Mouse (Mus musculus) kidney, adult 18-20 months (tissue): ENCODE measurements around the gene Trpm4.
"Not testable (repeated sequence)": the region's sequence is repeated elsewhere in the genome, so short reads cannot be mapped to it uniquely, and the experiment has no call there.

ENCODE experiments used
- DNase-seq: peaks from one replicate; pipeline ENCODE4 v3.0.0; 2021

Gene Trpm4

DNA sequence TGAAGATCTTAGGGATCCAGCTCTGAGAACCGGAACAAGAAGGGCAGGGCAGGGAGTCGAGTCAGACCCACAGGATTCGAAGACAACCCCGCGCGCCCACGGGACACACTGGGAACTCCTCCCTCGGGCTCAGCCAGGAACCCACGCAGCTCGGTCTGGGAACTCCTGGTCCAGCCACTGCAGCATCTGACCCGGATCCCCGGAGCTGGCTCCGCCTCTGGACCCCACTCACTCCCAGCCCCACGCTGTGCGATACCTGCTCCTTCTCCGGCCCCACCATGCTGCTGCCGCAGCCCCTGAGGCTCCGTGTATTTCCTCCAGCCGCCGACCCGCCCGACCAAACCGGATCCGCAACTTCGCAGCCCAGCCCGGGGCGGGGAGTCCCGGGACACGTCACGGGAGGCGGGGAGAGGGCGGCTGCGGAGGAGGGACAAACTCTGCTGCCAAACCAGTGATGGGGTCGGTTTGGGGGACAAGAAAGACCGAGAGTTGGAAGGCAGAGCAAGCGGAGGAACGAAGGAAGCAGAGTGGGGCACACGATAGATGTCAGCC, at the start of gene Trpm4:
Gene Trpm4 (minus strand): TSS at position 350 of the 552 bp plus-strand sequence.
- DNase-seq, result peak; percentile 89

DNA sequence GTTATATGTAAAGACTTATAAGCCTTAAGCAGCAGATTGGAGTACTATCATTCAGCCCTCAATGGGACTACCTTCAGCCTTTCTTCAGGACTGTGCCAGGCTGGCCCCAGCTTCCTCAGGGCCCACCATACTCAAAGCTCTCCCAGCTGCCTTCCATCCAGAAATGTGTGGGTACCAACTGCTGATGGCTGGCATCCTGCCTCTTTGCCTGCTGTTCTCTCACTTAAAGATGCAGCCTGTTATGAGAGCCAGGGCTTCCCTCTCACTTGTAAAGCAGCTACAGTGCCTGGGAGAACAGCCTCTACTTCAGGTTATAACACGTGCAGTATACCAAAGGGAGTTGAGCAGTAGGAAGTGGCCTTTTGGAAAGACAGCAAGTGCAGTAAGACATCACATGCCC, 42.5 kb upstream of the Trpm4 start:
- no peak for DNase-seq

DNA sequence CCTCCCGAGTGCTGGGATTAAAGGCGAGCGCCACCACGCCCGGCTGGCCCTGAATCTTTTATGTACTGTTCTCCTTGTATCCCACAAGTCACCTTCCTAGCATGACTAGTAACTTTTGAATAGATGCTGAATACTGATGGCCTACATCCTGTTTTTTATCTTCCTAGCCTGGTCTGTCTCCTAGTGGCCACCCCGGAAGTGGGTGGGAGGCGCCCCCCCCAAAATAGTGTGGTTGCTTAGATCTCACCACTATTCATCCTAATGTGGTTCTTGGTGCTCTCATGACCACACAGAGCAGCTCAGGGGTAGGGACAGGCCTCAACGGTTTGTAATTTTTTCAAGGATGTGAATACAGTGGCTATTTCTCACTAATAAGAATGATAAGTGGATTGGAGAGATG, 41.0 kb upstream of the Trpm4 start:
- no peak for DNase-seq

DNA sequence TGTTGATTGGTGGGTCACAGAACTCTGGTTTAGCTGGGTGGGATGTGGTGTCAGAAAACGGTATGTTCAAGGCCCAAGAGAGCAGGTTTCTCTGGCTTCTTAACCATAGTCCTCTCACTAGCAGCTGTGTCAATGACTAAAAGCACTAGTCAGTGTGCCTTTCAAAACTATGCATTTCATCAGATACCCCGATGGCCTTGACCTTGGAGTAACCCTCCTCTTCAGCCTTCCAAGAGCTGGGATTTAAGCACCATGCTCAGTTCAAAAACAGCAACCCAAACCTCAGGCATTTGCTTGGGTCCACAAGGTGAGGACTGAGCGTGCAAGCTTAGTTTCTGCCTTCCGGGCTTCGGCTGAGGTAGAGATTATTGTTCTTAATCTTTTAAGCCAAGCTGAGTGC, 38.8 kb upstream of the Trpm4 start:
- DNase-seq, result no peak

DNA sequence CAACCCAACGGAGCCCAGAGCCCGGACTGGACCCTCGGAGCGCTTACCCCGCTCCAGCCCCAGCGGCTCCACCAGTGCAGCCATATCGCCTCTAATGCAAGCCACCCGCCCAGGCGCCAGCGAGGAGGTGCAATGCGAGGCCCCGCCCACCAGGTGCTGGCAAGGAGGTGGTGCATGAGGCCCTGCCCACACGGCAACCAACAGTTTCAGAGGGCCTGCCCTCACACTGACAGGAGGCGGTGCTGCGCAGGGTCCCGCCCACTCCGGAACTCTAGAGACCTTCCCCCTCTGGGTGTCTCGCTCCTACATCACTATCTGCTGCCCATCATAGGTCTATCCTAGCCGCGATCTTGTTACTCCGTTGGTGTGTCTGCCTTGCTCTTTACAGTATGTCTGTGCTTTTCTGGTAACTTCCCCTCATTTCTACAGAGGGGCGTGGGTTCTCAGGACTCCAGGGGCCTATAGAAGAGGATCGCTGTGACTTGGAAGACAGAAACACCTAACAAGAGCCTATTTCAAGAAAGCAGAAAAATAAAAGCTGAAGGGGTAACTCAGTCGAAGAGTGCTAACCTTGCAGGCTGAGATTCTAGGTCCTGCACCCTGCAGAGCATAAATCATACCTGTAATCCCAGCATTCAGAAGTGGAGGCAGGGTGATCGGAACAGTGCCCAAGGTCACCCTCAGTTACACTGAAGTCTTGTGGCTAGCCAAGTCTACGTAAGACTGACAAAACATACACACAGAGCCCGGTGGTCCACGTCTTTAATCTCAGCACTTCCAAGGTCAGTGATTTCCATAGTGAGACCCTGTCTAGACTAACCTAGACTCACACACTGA, 37.1 kb upstream of the Trpm4 start, which contains the start of gene Lin7b:
Gene Lin7b (minus strand): TSS at position 109 of the 837 bp plus-strand sequence.
- DNase-seq, result peak; percentile 88

DNA sequence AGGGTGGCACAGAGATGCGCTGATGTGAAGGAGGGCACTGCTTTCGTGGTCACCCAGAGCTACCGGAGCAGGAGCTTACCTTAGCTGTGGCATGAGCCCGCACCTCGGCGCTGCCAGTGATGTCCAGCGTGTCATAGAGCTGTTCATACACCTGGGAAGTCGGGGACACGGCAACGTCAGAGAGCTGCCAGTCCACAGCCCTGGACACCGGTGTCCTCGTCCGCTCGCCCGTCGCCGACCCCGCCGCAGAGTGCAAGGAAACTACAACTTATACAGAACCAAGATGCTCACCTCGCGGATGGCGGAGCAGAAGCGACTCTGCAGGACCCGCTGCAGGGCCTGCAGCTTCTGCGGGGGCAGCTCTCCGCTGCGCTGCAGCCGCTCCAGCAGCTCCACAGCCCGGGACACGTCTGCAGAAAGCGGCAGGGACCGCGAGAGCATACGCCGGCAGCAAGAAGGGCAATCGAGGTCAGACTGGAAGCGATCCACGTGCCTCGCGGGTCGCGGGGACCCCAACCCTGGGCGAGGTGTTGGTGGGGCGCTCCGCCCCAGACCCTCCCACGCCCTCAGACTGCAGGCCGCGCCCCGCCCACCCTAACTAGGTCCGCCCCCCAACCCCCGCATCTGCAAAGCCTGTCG, 36.4 kb upstream of the Trpm4 start:
- DNase-seq, result no peak

DNA sequence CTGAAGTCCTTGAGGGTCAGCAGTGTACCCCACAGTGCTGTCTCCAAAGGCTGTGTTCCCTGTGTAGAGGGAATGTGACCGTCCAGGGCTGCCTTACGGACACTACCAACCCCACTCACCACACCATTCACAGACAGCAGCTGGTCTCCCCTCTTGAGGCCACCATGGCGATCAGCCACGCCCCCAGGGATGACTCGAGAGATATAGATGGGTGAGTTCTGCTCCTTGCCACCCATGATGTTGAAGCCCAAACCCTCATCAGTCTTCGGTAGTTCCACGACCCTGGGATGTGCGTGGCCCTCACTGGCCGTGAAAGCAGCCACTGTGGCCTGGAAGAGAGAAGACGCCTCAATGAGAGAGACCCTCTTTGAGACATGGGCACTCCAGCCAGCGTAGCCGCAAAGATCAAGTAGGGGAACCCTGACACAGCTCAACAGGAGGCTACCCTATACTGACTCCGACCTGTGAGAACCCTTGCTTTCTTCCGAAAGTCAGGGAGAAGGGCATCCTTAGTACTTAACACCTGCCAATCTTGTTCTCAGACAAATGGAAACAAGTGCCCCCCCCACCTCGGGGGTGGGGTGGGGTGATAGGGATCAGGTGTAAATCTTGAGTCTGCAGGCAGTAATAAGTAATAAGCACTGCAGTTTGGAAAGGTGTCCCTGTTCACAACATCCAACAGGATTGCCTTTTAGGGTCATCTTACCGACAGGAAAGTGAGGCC, 35.6 kb upstream of the Trpm4 start:
- DNase-seq, result no peak

DNA sequence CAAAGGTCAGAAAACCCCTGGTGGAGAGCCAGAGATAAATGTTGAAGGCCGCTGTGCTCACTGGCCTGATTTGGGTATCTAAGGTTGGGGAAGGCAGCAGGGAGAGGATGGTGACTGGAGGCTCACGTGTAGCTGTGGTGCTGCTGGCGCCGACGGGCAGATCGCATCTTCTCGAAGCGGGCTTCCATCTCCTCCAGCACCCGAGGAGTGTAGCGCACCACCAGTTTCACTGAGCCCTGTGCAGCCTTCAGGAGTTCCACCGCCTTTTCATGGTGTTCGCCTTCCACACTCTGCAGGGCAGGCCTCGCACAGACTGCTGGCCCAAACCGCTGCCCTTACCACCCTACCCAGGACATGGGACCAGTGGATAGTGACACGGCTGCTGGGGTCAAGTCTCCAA, 34.6 kb upstream of the Trpm4 start:
- DNase-seq, result no peak

DNA sequence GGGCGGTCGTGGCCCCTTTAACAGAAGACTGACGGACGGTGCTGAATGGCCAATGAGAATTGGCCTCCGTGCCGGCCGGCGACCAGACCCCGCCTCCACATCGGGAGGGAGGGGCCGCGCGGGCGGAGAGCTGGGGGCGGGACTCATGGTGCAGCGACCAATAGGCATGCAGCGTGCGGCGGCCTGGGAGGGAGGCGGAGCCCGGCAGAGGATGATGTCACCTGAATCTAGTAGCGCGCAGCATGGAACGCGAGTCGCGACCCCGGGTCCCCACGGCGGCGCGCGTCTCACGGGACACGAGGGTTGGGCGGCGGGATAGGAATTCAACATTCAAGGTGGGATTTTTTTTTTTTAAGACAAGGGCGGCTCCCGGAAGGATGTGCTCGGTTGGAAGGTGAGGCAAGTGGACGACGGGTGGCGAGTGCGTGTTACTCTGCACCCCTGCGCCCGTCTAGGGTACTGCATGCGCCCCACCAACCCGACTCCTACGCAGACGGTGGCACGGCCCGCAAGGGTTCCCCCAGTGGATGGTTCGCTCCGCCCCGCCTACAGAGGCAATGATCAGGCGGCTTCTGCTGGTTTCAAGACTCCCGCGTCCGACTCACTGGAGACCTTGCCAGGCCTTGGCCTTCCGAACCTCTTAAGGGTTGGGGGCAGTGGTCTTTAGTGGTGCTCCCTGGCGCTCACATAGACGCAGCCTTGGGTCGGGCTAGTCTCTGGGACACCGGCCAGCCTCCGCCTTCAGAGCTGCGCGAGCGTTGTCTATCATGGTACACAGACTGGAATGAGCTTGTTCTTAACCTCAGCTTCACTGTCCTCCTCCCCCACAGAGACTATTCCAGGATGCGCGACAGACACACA, 33.7 kb upstream of the Trpm4 start:
- DNase-seq, result peak; percentile 98

DNA sequence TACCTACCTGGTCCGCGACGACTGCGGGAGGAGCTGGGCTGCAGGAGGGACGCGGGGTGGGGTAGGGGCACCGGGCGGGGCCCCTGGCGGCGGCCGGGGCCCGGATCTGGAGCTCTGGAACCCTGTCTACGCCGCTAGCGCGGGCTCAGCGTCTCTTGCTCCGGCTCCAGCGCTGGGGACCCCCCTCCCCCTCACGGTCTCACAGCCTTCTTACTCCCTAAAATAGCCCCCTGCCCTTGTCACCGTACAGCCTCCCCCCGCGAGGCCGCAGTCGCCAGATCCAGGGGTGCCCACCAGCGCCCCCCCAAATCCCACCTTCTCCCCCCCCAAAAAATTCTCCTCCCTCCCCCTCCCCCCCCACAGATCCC, 33.1 kb upstream of the Trpm4 start, which contains the start of gene Ppfia3:
Gene Ppfia3 (minus strand): TSS at position 368 of the 368 bp plus-strand sequence.
- no peak for DNase-seq

DNA sequence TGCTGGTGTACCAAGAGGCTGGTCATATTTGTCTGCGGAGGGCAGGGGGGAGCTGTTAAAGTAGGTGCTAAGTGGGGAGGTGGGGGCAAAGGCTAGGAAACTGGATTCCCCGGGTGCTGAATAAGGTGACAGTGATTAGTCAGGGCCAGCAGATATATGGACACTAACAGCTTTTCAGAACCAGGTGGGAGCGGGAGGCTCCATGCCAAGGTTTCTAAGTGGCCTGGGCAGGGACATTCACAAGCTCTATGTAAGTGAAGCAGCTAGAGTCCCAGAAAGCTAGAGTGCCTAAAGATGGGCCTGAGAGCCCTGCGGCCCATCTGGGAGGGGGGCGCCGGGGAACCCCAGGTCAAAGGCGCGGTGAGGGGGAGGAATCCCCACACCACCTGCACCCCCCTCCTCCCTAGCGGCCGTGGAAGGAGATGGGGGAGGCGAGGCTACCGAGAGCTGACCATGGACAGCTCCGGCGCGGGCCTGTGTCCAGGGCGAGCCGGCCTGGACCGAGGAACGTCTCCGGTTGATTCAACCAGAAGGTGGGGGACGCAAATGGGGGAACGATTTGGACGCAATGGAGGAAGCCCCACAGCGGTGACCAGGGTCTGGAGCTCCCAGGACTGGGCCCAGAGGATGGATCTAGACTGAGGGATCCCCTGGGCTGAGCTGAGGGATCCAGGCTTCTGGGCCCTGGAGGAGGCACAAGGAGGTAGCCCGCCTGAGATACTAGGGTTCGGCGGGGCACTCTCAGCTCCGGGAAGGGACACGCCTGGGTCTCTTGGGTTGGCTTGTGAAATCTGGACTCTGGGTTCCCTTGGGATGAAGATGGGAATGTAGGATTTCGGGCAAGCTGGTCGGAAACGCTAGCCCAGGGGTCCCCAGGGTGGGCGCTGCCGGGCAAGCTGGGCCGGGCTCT, 32.4 kb upstream of the Trpm4 start:
- DNase-seq, result peak; percentile 56

DNA sequence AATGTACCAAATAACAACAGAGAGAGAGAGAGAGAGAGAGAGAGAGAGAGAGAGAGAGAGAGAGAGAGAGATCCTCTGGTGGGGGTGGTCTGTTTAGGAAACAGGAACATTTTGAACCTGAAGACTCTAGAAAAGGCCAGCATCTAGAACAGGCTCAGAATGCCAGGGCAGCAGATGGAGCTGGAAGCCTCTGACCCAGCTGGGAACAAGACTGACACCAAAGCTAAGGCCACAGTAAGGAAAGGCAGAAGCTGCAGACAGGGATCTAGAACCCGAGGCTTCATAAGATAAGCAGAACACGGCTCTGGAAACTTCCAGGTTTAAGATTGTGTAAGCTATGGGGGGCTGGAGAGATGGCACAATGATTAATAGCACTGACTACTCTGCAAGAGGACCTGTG, 30.4 kb upstream of the Trpm4 start:
- no peak for DNase-seq

DNA sequence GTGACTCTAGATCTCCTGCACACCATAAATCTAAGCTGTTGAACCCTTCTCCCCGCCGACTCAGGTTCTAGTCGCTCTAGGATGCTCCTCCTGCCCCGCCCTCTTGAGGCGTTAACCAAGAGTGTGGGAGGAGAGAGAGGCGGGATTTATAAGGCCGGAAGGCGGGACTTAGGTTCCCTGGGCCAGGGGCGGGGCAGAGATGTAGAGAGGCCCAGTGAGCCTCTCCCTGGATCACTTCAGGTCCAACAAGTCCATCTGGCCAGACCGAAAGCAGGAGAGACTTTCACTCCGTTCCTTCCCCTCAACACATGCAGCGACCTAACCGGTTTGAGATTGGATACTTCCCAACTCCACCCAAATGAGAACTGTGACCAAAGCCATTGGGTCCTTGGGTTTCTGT, 29.2 kb upstream of the Trpm4 start:
- peak; percentile 35 for DNase-seq

DNA sequence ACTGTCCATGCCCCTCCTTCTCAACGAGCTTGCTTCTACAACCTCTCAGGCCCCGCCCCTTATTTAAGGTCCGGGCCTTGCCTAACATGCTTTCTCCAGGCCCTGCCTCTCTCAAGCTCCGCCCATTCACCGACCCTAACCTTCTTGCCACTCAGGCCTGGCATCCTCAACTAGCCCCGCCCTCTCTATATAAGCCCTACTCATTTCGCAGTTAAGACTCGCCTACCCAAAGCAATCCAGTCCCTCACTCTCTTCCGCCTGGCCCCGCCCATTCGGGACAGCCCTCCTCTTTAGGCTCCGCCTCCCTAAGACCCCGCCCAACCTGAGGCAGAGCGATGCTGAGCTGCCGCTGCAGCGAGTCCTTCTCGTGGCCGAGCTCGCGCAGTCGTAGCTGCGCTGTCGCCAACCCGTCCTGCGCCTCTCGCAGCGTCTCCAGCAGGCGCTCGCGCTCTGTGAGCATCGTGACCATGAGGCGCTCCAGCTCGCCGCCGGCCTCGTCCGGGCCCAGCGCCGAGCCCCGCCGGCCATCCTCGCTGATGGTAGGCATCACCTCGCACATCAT, 27.7 kb upstream of the Trpm4 start:
- DNase-seq, result peak; percentile 71

DNA sequence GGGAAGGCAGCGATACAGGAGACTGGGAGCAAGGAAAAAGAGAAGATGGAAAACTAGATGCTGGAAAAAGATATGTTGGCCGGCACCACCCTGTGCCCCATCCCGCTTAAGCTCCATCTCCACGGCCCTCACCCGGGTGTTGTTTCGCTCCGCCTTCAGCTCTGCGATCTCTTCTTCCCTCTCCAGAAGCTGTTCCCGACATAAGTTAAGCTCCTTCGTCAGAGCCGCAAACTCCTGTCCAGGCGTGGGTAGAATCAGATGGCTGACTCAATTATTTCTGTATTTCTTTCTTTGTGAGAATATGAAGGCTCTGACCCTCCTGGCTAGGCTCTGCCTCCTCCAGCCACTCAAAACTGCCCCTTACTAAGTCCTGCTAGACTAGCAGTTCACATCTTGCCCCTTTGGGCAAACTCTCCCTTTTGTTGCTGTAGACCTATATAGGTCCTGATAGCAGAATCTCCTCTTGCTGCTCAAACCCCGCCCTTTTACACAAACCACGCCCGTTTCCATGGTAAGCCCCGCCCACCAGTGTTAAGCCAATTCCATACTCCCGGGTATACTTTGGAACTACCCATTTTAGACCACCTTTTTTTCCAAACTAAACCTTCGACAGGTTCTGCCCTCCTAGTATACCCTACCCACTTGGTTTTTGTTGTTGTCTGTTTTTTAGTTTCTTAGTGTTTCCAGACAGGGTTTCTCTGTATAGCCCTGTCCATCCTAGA, 27.0 kb upstream of the Trpm4 start:
- no peak for DNase-seq

DNA sequence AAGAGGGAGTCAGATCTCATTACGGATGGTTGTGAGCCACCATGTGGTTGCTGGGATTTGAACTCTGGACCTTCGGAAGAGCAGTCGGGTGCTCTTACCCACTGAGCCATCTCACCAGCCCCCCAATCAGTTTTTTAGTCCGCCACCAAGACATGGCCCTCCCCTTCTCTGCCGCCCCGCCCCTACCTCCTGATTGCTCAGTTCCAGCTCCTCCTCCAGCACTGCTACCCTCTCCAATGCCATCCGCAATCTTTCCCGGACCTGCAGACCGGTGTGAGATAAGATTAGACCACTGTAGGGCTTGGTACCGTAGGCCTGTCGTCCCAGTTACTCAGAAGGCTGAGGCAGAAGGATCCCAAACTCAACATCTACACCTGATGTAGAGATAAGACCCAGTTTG, 25.5 kb upstream of the Trpm4 start:
- not testable (repeated sequence) for DNase-seq

DNA sequence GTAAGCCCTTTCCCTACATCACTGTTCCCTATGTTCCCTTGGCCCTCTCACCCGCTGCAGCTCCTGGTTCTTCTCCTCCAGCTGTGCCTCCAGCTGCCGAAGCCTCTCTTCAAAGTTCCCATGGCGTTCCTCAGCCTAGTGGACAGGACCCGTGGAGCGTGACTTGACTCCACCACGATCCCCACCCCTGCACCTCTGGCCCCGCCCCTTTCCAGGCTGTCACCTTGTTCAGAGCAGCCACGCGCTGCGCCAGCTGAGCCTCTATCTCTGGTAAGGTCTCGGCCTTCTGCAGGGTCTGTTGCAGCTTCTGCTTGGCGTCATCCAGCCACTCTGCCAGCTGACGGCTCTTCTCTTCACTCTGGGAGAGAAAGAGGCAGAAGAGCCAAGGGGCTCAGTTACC, 22.5 kb upstream of the Trpm4 start:
- no peak for DNase-seq

DNA sequence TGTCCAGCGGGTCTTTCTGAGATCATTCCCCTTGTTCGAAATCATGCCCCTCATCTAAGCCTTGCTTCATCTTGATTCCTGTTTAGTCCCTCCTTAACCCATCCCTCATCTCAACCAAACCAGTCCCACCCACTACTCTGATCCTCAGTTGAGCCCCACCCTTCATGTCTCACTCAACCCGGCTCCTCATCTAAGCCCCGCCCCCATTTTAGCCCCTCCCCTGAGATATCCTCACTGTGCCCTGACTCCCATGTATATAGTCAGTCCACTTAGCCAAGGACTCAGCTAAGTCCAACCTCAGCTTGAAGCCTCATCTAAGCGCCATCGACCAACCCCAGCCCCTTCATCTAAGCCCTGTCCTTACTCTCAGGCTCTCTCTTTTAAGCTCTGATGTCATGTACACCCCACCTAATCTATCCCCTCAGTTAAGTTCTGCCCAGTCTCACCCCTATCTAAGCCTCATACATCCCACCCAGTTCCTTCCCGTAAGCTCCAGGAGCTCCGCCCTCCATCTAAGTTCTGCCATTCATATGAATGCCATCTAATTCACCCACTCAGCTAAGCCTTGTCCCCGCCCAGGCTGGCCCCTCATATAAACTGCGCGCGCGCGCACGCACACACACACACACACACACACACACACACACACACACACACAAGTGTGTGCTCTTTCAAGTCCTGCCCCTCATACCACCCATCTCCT, 21.9 kb upstream of the Trpm4 start:
- no peak for DNase-seq

DNA sequence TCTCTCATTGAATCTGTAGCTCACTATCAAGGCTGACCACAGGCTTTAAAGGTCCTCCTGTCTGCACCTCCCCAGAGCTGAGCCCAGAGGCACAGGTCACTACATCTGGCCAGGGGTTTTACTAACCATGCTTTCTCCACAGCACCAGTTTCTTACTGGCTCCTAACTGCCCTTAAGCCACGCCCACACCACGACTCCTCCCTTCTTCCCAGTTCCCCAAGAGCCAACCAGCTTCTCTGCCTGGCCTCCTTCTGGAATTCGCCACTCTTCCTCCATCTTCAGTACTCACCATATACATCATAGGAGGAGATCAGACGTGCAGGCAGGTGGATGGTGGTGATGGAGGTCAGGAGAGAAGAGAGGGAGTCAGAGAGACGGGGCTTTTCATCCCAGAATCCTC, 19.5 kb upstream of the Trpm4 start:
- no peak for DNase-seq

DNA sequence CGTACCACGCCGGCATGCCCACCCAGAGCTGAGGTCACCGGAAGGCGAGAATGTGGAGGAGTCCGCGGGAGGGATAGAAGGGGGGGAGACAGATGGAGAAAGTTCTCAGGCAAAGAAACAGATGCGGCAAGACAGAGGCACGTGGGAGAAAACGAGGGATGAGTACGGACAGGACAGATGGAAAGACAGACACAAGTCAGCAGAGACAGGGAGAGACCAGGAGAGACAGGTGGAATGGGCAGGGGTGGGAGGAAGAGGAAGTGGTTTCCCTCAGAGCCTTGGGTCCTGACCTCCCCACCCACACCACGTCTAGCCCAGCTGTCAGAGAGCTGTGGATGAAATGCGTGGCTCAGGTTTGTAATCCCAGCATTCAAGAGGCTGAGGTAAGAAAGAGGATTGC, 13.3 kb upstream of the Trpm4 start:
- DNase-seq, result no peak
